Mouse (Mus musculus) MEL (cell line): Measurements from ENCODE around the gene Lrrc23.

Experiments
- CTCF ChIP-seq, 3 experiments: IDR thresholded peaks in 2 of 3; conservative IDR thresholded peaks in 1 of 3; 2 replicates each; pipeline ENCODE4 v1.5.1; 2011 to 2012; ENCODE audit warnings: low read length in 3 of 3, low read depth in 2 of 3, mild to moderate bottlenecking in 2 of 3, improper control_type of control experiment in 1 of 3, inconsistent platforms in 1 of 3, mixed read lengths in 1 of 3, moderate library complexity in 1 of 3; ENCODE audit not compliant: control insufficient read depth in 1 of 3, insufficient read depth in 1 of 3, poor library complexity in 1 of 3, severe bottlenecking in 1 of 3
- GABPA ChIP-seq: IDR thresholded peaks from 2 replicates; pipeline ENCODE4 v1.6.1; 2012; ENCODE audit warnings: low read depth, mild to moderate bottlenecking, inconsistent platforms, low read length, improper control_type of control experiment, moderate library complexity
- KAT2A ChIP-seq: conservative IDR thresholded peaks from 2 replicates; pipeline ENCODE4 v1.6.1; 2012; ENCODE audit warnings: low read depth, low read length, improper control_type of control experiment, inconsistent platforms
- MAFK ChIP-seq: IDR thresholded peaks from 2 replicates; pipeline ENCODE4 v1.6.1; 2011; ENCODE audit warnings: low read depth, mild to moderate bottlenecking, low read length, improper control_type of control experiment, borderline replicate concordance
- MAX ChIP-seq: IDR thresholded peaks from 2 replicates; pipeline ENCODE4 v1.6.1; 2011; ENCODE audit warnings: low read length, improper control_type of control experiment
- SIN3A ChIP-seq: IDR thresholded peaks from 2 replicates; pipeline ENCODE4 v1.6.1; 2012; ENCODE audit warnings: low read length, improper control_type of control experiment, inconsistent platforms
- SMC3 ChIP-seq: IDR thresholded peaks from 2 replicates; pipeline ENCODE4 v1.6.1; 2011; ENCODE audit warnings: low read depth, low read length, improper control_type of control experiment
- TAL1 ChIP-seq: IDR thresholded peaks from 2 replicates; pipeline ENCODE4 v1.6.1; 2012; ENCODE audit warnings: mild to moderate bottlenecking, inconsistent platforms, low read length, moderate library complexity, mixed read lengths
- USF1 ChIP-seq: IDR thresholded peaks from 2 replicates; pipeline ENCODE4 v1.6.1; 2014; ENCODE audit warnings: low read depth, mild to moderate bottlenecking, inconsistent platforms, low read length, improper control_type of control experiment, moderate library complexity
- ZNF384 ChIP-seq: IDR thresholded peaks from 2 replicates; pipeline ENCODE4 v1.6.1; 2012; ENCODE audit warnings: low read depth, mild to moderate bottlenecking, inconsistent platforms, low read length, improper control_type of control experiment

- TF ChIP-seq KAT2A (no peak), CTCF (IDR thresholded peaks at IDR 0.05 in 2 of 3, conservative IDR thresholded peaks at IDR 0.05 in 1 of 3; ENCODE audit: control insufficient read depth in 1 of 3, insufficient read depth in 1 of 3, low read depth in 2 of 3, low read length in 3 of 3, poor library complexity in 1 of 3, severe bottlenecking in 1 of 3) (no peak), MAFK (no peak), USF1 (no peak), SIN3A (no peak), ZNF384 (no peak), TAL1 (no peak), GABPA (no peak), SMC3 (no peak), MAX (no peak)
Measured at GRCm38 (mm10) chr6:124728621-124729020, 50.9 kb downstream of the Lrrc23 start.
